Mouse (Mus musculus): Measurements from ENCODE around the gene Ghdc. TPM values are rescaled to one million over a fixed set of nuclear protein-coding genes. Genes with fewer than 3 reads are reported as not detected.

Ghdc gene
- total RNA-seq (2021), result 1 to 10 TPM; 5.5 to 7.2 TPM
- long read RNA-seq, partial matches to known transcripts, result 3 of 3 reads
- long read RNA-seq, other reads (novel, unspliced or antisense), result 0 of 3 reads

DNA sequence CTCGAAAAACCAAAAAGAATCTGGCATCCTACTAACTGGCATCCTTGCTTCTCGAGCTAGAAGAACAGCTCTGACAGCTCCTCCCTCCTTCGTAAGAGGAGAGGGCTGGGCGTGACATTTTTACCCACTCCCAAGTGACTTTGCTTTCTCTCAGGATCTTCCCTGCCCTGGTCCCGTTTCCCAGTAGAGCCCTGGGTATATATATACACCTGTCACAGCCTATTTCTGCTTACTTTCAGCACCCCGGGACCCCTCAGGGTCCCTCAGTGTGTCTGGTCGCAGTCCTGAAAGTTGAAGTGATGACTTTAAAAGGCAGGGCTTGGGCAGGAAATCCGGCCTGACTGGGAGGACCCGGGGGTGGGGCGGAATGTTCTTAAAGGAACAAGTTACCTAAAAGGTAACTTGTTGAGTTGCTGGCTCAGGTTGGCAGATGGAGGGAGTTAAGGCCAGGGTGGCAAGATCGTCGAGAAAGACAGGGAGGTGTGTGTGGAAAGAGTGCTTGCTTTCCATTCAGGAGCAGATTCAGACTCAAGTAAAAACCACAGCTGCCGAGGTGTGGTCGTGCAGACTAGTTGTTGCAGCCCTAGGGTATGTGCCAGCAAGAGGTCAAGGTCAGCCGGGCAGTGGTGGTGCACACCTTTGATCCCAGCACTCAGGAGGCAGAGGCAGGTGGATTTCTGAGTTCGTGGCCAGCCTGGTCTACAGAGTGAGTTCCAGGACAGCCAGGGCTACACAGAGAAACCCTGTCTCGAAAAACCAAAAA is at the start of gene Ghdc:
TSS of gene Ghdc (minus strand) at position 312 of the 763 bp plus-strand sequence.
- DNase-seq (ENCODE audit: low spot score in 2 of 2), result peak; percentile 62 to 74

DNA sequence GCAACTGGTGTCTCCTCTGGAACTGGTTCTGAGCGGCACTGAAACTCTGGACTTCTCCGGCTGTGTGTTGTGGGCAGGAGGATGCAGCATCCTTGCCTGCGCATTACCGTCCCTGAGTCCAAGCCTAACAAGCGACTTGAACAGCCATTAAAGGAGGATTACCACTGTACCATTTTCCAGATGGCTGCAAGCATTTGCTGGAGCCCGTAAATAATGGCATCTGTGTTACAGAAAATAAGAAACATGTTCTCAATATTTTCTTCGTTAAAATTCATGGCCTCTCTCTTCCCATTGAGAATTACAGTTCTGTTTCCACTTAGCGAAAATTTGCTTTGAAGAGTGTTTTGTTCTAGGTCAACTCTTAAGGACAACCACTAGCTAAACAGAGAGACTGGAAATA is 49.3 kb upstream of the Ghdc start:
- no peak for DNase-seq (ENCODE audit: low spot score in 2 of 2)

DNA sequence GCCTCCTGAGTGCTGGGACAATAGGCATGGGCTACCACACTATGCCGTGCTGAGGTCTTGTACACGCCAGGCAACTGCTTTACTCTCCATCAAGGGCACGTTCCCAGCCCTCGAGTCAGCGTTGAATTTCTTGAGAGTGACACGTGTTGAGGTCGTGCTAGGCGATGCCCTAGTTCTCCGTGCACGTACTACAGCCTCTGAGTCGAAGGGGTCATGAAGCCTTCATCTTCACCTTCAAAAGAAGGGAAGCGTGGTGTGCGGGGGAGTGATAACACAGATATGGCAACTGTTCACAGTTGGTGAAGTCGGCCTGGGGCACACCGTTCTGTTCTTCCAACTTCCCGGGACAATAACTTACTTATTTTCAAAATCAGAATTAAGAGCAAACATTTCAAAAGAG is 48.9 kb upstream of the Ghdc start:
- DNase-seq (ENCODE audit: low spot score in 2 of 2), result no peak

DNA sequence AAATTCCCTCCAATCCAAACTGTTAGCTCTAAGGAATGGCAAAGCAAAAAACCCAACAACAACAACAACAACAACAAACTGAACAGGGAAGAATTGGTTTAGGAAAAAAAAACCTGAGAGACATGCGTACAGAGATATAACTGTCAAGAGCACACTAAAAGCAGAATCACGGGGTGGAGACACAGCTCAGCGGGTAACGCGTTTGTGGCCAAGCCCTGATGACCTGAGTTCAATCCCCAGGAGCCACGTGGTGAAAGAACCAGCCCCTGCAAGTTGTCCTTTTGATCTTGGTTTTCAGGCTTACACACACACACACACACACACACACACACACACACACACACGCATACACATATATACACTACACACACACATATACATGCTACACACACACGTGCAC is 48.3 kb upstream of the Ghdc start:
- no peak for DNase-seq (ENCODE audit: low spot score in 2 of 2)

DNA sequence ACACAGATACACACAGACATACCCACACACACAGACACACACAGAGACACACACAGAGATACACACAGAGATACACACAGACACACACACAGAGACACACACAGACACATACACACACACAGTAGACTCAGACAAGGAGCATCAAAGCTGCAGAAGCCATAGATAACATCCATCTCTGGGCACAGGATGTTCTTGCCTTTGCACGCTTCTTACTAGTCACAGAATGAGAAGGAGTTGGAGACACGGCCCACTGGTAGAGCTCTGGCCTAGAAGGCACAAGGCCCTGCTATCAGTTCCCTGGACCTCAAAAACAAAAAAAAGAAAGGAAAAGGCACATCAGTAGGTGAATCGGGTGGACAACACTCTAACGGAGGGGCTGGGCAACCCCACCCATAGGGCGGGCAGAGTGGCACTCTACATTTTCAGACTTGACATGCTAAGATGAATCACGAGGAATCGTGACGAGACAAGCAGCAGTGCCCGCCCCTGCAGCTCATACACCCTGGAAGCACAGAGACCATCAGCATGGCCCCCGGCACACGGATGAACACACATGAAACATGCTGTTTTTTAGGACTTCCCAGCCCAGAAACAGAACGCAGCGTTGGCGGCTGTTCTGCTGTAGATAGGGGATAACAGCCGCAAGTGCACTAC is 47.7 kb upstream of the Ghdc start:
- no peak for DNase-seq (ENCODE audit: low spot score in 2 of 2)

DNA sequence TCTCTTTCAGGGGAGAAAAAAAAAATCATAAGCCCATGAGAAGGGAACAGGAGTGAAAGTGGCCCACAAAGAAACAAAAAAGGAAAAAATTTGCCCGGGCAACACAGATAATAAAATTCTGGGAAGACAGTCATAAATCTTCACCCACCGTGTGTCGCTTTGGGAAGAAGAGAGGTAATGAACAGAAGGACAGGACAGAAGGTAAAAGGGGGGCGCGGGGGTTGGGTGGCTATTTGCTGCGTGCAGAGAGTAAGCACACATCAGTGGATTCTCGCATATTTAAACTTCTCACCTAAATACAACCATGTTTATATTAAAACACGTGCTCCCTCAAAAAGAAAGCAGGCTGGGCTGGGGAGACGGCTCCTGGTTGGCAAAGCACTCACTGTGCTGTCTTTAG is 46.6 kb upstream of the Ghdc start:
- DNase-seq (ENCODE audit: low spot score in 2 of 2), result no peak

DNA sequence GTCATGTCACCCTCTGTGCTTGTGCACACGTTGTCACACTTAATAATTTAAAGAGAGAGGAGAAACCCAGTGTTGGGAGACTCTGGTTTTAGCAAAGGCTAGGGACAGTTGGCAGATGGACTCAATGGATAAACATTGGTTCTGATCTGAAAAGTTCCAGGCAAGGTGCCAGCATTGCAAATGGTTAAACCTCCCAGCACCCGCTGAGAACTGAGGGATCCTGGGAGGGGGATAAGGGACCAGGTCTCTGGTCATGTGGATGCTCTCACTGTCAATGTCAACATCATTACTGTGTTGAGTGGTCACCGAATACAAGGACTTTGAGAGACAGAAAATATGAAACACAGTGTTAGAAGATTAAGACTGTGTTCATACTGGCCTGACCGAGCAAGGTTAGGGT is 46.0 kb upstream of the Ghdc start:
- no peak for DNase-seq (ENCODE audit: low spot score in 2 of 2)

DNA sequence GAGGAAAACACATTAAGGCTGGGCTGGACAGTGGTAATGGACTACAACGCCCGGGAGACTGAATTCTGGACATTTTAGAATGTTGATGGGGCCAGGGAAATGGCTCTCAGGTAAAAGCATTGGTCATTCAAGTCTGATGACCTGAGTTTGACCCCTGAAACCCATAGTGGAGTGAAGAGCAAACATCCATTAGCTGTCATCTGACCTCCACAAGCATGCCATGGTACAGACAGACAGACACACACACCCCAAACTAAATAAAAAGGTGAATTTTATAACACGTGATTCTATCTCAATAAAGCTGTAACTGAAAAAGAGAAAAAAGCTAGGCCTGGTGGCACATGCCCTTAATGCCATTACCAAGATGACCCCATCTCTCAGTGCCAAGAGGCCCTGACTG is 45.6 kb upstream of the Ghdc start:
- no peak for DNase-seq (ENCODE audit: low spot score in 2 of 2)

DNA sequence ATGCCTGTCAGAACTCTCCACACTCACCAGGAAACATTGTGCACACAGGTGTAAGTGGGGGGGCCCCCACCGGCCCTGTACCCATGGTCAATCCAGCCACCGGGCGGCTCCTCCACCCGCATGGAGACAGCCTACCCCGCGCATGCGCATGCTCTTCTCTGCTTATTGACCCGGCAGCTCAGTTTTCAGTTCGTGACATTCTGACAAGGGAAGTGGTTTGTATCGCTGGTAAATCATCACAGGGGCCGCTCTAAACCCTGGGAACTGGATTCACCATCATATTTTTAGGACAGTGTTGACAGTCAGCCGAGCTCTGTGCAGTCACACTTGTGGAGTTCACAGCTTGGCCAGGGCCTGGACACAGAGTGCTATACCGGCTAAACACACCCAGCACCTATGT is 43.7 kb upstream of the Ghdc start:
- no peak for DNase-seq (ENCODE audit: low spot score in 2 of 2)

DNA sequence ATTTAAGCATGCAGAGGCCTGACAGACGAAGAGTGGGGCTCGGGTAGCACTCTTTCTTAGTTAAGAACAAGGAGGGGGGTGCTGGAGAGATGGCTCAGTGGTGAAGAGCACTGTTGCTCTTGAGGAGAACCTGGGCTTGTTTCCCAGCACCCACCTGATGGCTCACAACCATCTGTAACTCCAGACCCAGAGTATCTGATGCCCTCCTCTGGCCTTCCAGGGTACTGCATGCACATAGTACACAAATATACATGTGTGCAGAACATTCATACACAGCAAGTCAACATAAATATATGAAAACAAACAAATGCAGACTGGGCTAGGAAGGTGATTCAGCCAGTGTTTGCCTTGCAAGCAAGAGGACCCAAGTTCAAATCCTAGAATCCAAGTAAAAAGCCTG is 40.4 kb upstream of the Ghdc start:
- no peak for DNase-seq (ENCODE audit: low spot score in 2 of 2)

DNA sequence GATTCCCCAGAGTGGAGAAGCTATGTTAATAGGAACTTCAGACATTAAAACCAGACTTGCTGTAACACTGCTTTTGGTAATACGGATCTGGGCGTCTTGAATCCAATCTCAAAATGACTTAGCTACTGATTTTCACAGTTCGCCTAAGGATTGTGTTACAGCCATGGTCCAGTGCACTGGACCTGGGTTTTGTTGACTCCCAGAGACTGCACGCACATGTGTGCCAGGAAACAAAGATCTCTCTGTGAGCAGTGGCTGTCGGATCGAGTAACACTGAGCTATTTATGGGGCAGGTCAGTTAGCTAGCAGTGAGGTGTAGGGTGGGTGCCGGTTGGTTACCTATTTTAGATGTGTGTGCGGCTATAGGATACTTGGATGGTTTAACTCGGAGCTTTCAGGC is 39.8 kb upstream of the Ghdc start:
- no peak for DNase-seq (ENCODE audit: low spot score in 2 of 2)

DNA sequence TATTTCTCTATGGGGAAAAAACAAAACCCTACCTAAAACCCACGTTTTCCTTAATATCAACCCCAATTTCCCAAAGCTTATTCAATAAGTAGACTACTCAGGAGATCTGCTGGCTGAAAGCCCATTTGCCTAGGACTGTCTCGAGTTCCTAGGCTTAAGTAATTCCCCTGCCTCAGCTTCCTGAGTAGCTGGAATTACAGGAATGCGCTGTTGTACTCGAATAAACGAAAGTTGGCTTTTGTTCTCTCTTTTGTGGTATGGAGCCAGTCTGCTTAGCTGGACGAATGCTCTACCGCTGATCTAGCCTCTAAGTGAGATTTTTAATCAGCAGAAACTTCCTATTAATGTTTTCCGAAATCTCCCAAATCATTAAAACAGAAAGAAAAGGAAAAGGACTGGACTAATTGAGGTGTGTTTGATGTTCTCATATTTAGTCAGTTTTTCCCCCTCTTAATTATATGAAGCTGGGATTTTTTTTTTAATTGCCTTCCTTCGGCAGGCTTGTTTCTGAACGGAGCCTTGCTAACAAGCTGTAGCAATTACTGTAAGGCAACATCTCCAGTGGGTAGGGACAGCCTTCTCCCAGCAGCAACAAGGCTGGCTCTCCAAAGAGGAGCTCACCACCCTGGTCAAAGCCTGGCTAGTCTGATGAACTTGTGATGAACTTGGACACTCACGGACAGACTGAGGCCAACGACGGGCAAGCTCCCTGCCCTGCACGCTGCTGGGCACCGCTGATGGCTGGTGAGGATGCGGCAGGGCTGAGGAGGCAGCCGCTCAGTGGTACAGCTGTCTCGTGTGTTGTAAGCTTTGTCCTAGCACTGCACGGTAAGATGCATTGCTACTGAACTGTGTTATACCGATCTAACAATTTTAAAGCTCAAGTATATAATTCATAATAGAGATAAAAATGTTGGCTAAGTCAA is 35.9 kb upstream of the Ghdc start:
- DNase-seq (ENCODE audit: low spot score in 2 of 2), result no peak

DNA sequence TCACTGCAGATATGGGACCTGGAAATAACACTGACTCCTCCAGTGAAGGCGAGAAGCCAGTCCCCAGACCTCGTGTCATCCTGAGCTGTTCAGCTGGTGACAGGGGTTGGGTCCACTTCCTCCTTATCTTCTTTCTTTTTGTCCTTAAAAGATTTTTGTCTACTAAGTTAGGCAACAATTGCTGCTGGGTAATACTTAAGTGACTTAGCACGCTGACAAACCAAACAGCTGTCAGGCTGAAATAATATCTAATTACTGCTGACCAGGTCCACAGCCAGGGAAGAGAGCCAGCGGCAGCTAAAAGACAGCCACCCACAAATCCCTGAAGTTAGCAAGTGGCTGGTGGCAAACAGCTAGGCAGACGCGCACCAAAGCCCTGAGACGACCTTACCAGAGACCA is 34.8 kb upstream of the Ghdc start:
- no peak for DNase-seq (ENCODE audit: low spot score in 2 of 2)

DNA sequence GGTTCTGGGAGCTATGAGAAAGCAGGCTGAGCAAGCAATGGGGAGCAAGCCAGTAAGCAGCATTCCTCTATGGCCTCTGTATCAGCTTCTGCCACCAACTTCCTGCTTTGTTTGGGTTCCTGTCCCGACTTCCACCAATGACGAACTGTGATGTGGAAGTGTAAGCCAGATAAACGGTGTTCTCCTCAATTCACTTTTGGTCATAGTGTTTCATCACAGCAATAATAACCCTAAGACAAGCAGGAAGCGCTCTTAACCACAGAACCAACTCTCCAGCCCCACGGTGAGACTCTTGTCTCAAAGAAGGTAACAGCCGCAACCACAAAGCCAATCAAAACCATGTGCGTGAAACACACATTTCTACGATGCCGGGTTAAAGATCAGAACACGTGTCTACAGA is 33.7 kb upstream of the Ghdc start:
- no peak for DNase-seq (ENCODE audit: low spot score in 2 of 2)

DNA sequence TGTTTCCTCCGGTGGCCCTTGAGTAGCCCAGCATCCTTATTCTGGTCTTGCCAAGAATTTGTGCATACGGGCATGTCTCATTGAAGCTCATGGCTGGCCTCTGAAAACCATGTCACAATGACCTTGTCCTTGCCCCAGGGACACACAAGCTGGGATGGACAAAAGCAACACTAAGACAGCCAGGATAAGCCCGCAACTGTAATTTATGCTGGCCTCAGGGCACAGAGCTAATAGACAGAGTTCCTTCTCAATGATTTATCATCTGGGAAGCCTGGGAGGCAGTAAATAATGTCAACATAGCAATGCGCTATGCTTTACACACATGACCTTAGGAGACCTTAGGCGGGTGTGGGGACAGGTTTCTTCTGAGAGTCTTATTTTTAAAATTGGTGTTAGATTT is 28.7 kb upstream of the Ghdc start:
- no peak for DNase-seq (ENCODE audit: low spot score in 2 of 2)

DNA sequence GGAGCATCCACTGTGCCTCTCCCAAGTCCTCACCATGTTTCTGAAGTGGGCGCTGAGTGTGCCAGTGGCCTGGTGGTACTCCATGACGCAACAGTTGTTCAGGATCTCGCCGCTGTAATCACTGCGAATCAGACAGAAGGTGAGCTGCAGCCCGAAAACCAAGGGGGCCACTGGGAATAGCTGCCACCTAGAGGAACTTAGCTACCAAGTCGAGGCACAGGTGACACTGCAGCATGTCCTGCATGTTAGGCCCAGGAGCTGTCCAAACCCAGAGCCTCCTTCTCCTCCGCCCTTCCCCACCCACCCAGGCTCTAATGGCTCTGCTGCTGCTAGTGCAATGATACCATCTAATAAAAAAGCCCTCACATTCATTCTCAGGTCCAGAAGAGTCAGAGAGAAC is 25.8 kb upstream of the Ghdc start:
- no peak for DNase-seq (ENCODE audit: low spot score in 2 of 2)

DNA sequence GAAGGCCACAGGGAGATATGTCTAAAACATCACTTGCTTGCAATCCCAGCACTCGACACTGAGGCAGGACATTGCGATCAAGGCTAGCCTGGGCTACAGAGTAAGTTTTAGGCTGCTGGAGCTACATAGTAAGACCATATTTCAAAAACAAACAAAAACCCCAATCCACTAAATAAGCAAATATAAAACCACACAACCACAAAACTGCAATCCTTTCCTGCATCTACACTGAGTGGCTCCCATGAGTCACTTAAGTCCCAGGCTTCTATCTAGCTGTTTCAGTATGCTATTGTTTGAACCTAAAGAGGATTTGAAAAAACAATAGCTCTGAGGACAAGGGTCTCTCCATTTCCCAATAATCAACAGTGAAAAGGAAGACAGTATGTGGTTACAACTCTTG is 24.6 kb upstream of the Ghdc start:
- DNase-seq (ENCODE audit: low spot score in 2 of 2), result no peak

DNA sequence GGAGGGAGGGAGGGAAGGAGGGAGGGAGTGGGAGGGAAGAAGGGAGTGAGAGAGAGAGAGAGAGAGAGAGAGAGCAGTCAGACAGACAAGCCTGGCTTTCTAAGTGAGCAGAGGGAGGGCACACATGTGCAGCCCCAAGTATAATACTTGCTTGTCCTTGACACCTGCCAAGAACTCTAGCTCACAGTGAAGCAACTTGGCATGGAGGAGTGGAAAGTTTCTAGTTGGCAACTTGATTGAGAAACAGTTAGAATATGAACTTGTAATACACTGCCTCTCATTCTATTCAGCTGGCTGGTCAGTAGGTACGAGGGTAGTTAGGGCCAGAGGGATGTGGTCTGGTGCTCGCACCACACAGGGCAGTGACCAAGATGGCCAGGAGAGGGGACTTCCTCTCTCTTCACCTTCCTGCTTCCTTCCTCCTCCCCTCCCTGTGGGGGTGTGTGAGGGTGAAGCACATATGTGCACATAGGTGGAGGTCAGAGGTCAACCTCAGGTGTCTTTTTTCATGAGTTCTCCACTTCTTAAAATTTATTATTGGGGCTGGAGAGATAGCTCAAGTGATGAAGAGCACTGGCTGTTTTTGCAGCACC is 20.8 kb upstream of the Ghdc start:
- DNase-seq (ENCODE audit: low spot score in 2 of 2), result peak in 1 of 2 experiments; percentile 28

DNA sequence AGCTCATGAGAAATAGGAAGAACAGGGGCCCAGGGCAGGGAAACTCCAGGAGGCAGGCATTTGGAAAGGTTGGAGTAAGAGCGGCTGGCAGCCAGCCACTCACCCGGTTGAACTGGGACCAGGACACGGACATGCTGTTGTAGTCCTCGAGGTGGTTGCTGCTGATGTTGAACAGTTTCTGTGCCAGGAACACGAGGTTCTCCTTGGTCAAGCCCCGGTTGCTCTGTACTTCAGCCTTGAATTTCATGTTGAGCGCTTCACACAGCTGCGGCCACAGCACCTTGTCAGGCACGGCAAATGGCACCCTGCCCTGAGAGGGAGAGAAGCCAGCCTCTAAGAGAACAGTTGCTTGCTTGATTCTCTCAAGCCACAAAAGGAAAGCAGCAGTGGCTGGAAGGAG is 19.9 kb upstream of the Ghdc start:
- peak; percentile 74 to 77 for DNase-seq (ENCODE audit: low spot score in 2 of 2)

DNA sequence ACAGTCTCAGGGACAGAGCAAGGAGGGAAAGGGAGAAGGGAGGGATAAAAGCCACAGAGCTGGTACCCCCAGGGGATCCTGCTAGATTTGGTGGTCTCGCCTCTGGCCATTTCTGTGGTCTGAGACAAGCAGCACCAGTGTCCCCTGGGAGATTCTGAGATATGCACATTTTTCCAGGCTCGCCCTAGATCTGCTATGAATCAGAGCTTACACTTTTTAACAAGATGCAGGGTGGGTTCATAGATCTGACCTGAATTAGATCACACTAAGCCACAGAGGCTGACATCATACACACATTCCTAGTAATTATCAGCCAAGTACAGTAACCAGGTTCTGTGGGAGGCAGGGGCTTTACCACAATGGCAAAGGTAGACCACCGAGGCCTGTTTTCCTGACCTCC is 18.9 kb upstream of the Ghdc start:
- no peak for DNase-seq (ENCODE audit: low spot score in 2 of 2)

DNA sequence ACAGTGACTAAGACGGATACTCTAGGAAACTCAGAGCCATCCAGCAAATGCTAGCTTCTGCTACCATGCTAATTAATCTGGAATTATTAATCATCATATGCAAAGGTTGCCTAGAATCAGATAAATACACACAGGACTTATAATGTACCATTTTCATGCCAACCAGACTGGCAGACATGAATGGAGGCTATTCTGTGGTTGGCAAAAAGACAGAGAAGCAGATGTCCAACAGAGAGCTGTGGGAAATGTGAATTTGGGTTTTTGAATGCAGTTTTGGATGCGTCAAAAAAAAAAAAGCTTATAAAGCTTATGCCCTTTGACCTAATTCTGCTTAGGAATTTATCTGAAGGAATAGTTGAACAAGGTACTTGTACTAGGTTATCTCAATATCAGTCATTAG is 15.0 kb upstream of the Ghdc start:
- no peak for DNase-seq (ENCODE audit: low spot score in 2 of 2)

DNA sequence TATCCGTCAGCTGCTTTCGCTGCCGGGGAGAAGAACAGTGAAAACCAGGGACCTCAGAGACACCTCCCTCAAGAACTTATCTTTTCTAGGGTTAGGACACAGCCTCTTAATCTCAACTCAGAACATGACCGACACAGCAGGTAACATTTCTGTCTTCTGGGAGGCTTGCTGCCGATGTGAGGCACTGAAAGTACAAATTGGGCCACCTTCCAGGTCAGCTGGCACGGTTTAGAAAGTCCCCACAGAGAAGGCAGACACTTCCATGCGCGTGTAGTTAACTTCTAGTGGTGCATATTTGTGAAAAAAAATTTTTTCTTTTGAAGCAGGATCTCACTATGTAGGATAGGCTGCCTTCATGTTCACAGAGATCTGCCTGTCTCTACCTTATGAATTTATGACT is 13.5 kb upstream of the Ghdc start:
- no peak for DNase-seq (ENCODE audit: low spot score in 2 of 2)

Data from layer of hippocampus, postnatal 10 days (tissue).